Mouse (Mus musculus) c-Kit-negative CD71-positive TER-119-positive erythroid progenitor cells, embryonic 14.5 days (primary cell): ENCODE results near the gene Spag7.
A peak's percentile ranks its signal among the peaks of the same experiment; 100 is the strongest.

Experiments used
- DNase-seq: peaks from one replicate; pipeline ENCODE4 v3.0.0-alpha.2; 2013; ENCODE audit warnings: low read depth, low spot score

Gene Spag7

DNA sequence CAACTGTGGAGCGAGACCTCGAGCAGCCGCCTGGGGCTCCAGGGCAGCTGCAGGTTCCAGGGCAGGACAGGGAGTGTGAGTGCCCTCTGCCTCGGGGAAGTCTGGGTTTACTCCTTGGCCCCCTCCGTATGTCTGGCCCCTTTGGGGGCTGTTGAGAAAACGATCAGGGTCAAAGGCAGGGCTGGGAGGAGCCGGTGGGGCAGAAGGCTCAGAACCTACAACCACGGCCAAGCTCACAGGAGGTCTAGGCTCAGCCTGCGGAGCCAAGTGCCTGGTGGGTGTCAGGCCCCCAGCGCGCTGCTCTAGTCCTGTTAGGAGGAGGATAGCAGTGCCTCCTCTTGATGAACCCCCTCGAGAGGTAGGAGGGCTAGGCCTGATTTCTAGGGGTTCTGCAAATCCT is 12.0 kb upstream of the Spag7 start:
- no peak for DNase-seq

DNA sequence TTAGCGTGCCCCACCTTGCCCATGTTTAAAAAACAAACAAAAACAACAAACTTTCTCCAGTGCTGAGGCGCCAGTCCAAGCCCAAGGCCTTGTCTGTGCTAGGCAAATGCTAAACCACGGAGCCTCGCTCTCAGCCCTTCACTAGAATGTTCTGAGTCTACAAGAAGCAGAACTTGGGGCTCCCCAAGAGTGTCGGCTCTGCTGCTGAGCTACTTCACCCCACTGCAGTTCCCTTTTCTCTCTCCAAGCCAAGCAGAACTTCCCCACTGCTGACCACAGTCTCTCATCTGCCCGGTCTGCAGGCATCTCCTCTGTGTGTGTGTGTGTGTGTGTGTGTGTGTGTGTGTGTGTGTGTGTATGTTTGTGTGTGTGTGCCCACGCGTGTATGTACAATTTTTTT is 10.7 kb upstream of the Spag7 start:
- no peak for DNase-seq

DNA sequence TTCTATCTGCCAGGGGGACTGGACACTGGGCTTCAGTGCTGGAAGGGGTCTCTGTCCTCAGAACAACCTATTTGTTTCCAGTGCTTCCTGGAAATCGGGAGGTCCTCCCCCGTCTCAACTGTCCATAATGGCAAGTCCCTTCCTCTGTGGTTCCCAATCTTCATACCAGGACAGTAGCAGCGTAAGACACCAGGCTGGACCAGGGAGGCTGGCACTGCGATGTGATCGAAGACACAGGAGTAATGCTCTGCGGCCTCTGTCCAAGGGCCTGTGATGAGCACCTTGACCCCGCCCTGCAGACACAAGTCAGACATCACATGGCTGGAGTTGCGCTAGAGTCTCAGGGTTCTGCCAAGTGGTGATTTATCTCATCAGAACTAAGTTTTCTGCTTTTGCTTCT is 10.1 kb upstream of the Spag7 start:
- DNase-seq: no peak

DNA sequence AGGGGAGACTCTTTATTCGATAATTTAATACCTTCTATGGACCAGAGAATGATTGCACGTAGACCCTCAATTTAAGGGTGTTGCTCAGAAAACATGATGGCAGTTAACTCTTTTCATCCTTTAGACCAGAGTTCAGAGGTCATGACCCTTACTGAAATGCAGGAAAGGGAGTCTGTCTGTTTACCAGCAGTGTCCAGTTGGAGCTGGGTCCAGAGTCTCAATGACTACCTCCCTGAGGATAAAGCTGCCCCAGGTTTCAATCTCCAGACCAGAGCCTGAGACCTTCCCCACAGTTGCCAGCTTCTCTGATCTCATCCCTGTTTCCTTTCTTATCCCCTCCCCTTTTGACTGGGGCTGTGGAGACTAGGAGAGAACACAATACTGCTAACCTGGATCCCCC is 9.4 kb upstream of the Spag7 start:
- DNase-seq: no peak

DNA sequence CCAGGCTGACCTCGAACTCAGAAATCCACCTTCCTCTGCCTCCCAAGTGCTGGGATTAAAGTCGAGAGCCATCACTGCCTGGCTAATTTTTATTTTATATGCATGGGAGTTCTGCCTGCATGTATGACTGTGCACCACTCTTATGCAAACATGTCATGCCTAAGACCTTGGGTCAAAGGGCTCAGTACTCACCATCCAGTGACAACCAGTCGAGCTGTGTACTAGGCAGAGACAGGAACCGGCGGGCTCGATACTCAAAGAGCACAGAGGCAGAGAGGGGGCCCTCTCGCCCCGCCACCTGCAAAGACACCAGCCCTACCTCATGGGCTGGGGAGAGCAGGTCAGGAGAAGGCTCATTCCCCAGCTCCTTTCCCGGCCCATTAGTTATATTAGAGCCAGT is 8.9 kb upstream of the Spag7 start:
- DNase-seq: no peak

DNA sequence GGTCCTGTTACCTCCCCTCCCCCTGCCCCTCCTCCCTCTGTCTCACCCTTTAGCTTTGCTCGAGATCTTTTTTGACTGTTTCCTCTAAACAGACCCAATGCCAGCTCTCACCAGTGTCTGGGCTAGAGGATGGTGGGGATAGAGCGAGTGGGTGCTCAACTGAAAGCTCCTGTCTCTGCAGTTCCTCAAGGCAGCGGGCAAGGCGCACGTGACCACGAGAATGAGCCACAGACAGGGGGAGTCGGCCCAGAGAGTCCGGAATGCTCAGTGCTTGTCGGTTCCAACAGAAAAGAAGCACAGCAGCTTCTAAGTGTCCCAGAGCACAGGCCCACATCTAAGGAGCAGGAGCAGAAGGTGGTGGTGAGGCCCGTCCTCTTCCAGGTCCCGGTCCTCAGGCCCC is 5.3 kb upstream of the Spag7 start:
- no peak for DNase-seq

DNA sequence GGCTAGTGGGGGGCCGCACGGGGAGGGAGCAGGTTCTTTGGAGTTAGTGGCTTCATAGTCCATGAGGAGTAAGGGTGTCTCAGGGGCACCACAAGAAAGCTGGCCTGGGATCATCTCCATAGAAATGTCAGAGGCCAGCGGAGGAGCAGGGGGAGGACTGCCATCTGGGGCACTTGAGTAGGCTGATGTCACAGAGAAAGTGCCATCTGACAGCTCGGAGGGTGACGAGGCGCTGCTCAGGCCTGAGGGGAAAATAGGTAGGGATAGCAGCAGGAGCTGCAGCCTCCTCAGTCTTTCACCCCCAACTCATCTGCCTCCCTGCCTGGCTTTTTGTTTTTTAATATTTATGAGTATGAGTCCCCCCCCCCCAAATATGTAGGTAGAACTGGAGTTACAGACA is 4.8 kb upstream of the Spag7 start:
- DNase-seq: no peak

DNA sequence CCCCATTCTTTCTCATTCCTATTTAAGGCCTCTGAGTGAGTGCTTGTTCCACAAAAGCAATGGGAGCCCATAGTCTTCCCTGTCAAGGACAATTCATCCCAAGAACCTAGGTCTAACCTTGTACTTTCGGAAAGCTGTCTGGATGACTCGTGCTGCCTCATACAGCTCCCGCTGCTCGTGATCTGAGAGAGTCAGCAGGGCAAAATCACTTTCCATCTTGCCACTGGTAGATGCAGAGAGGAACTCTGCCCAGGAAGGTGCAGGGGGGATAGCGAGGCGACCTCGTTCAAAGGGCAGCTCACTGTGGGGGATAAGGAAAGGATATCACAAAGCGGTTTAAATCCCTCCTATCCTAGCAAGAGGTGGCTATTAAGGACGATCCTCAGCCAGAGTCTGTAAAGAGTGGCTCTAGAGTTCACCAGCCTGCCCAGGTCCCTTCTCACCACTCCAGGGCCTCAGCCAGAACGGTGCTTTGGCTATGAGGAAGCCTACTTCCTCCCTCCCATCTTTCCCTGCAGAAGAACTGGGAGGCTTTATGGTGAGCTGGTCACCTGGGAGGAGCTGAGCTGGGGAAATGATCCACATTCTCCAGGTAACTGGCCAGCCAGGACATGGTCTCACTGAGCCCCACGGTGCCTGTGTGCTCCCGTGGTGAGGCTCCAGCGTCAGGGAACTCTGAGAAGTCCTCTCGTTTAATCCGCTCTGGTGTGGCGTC is 2.3 kb upstream of the Spag7 start:
- DNase-seq: no peak

DNA sequence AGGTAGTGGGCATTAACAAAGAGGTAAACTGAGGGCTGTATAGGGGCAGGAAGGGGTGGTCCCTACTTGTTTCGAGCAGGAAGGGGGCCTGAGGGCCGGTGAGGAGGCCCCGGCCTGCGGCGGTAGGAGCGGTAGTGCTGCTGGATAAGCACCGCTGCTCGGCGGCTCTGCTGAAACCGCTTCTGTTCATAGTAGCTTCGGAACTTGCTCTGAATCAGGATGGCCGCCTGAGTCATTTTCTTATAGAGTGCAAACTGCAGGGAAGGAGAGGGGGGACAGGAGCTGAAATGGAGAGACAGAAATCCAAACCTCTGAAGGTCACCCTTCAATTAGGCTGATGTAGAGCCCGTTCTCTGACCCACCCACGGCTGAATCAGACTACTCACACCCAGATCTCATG is 1.3 kb upstream of the Spag7 start:
- DNase-seq: no peak

DNA sequence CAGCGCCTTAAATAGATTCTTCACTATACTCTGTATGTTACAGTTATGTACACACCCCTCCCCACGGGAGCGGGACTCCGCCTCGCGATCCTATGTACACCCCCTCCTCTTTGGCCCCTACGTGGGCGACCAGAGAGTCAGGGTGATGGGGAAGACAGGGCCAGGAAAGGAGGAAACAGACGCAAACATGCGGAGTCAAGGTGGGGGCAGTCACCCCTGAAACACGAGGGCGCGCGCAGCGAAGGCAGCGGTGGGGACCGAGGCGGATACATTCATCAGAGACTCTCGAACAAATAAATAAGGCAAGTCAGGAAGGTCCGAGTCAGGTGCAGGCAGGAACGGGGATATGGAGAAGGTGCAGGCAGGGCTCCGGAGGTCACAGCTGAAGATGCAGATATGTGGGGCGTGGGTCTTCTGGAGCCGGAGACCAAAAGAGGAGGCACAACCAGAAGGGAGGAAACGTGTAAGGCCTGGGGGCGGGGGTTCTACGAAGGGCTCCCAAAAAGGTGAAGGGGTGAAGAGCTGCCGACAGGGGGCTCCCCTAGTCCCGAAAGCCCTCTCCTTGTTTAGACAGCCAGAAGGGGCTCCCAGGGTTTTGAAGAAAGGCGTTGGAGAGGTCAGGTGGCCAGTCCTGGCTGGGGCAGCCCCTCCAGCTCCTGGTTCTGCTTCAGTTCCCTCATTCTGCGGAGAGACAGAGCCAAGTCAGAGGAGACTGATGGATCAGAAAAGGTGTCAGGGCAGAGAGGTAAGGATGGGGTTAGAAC is 548 bp upstream of the Spag7 start:
- peak; percentile 43 for DNase-seq

DNA sequence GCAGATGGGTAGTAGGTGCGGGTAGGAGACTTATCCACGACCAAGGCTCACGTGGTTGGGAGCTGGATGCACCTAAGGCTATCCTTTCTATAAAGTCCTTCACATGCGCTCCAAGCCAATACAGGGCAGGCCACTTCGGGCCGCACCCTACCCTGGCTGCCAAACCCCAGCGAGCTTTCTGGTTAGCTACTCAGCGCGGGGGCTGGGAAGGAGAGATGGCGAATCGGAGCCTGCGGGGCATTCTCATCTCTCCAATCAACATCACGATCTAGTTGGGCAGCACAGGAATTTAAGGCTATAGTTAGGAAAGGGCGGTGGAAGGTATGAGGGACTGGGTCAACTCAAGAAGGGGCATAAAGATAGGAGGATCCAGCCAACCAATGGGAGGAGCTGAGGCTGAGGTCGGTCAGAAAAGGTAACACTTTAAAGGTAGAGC is 863 bp downstream of the Spag7 start:
- no peak for DNase-seq

DNA sequence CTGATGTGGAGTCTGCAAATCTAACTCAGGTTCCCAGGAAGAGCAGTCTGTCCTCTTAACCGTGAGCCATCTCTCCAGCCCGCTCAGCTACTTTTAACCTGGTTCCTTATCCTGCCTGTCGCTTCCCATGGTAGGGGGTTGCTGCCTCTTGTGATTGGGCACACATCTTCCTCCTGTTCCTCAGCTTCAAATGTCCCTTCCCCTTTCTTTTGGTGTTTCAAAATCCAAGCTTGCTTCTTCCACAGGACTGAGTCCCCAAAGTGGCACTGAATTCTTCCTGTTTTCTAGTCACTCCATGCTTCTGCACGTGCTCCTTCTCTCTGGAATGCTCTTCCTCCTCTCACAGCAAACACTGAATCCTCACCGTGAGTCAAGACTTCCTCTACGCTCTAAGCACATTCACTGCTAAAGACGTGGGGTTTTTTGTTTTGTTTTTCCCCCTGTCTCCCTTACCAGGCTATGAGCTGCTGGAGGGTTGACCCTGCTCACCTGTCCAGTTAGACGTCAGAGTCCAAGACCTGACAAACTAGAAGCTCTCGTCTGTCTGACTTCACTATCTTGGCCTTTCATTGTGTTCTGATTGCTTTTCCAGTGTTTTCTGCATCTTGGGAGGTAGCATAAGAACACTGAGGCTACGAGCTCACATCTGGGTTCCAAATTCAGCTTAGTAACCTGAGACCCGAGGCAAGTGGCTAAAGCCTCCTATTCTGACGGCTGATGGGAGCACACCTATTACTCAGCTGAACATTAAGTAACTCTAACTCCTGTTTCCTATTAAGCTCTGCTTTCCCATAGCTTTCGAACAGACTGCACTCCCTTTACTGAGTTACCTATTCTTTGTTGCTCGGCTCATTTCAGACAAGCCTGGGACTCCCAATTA is 1.7 kb downstream of the Spag7 start:
- DNase-seq: no peak

DNA sequence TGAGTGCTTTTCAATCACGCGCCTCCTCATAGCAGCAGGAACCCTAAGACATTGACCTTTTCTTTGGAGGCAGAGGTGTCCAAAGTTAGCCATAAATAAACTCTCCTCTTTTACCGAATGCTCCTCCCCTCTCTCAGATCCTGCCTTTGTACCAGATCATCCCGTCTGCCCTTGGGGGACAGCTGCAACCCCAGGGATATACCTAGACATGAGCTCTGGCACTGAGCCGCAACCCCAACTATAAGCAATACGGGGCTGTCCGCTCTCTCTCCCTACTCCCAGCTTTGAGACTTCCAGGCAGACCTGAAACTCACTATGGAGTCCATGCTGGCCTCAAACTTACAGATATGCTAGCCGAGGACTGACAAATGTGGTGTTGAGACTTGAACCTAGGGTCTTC is 2.5 kb downstream of the Spag7 start:
- no peak for DNase-seq

DNA sequence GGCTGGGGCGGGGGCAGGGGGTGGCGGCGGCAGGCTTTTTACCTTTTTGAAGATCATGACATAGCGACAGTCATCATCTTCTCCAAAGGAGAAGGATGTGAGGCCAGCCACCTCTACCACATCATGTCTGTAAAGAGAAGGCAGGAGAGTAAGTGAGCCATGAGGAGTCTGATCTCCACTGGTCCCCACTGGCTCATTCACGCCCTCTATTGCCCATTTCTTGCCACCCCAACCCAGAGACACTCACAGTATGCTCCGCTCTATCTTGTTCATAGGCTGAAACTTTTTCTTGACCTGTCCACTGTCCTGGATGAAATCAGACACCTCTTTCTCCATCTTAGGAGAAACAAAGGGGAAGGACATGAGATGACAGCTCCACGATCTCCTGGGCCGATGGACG is 4.5 kb downstream of the Spag7 start:
- DNase-seq: no peak

DNA sequence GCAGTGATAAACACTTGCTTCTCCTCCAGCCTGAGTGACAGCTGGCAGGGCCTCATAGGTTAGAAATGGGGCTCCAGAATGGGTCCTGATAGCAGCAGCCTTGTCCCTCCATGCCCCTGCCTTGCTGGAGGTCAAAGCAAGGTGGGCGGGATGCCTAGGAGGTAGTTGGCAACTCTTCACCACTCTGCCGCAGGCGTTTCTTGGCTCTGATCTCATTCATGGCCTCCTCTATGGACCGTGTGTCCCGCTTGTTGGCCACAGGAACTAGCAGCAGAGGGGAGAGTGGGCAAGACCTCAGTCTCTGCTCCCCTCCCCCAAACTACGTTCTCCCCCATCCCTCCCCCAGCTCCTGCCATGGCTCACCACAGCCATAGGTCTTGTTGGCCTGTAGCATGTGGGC is 5.3 kb downstream of the Spag7 start:
- no peak for DNase-seq

DNA sequence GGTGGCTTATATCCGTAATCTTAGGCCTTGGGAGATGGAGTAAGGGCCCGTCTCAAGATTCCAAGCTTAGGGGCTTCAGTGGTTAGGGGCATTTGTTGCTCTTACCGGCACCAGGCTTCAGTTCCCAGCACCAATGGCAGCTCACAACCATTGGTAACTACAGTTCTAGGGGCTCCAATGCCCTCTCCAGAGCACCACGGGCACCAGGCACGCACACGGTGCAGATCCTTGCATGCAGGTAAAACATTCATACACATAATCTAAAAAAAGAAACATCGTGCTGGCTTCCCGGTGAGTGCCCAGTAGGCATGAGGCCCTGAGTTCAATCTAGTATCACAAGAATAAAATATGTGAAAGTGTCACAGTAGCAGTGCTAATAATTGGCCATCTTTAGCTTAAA is 6.1 kb downstream of the Spag7 start:
- no peak for DNase-seq

DNA sequence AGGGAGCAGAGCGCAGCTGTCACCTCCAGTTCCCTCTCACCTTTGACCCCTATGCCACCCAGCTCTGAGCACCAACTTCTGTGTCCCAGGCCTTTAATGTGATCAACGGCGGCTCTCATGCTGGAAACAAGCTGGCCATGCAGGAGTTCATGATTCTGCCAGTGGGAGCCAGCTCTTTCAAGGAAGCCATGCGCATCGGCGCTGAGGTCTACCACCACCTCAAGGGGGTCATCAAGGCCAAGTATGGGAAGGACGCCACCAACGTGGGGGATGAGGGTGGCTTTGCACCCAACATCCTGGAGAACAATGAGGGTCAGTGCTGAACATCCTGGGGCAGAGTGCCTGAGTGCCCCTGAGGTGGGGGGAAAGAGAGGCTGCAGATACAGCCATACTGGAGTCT is 8.6 kb downstream of the Spag7 start:
- no peak for DNase-seq

DNA sequence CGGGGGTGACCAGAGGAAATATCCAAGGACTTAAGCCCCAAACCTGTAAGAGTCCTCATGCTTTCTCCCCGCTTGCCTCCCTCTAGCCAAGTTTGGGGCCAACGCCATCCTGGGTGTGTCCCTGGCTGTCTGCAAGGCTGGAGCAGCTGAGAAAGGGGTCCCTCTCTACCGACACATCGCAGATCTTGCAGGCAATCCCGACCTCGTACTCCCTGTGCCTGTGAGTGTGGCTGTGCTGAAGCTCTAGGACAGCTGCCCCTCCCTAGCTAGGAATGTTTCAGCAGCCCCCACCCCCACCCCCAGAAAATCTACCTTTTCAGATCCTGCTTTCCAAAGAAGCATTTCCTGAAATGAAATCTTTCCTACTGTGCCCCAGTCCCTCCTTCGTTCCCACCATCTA is 10.3 kb downstream of the Spag7 start:
- DNase-seq: no peak

DNA sequence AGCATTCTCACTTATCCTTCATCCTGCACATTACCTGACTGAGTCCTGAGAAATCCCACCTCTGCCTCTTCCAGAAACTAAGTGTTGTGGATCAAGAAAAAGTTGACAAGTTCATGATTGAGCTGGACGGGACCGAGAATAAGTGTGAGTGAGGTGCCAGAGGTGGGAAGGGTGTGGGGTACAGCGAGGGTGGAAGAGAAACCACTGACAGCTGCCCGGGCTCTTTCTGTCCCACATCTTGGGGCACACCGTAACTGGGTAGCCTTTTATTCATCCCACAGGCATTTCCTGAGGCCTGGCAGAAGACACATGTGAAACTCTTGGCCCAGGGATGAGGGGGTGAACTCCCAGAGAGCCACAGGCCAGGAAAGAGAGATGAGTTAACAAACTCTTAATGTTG is 10.7 kb downstream of the Spag7 start:
- DNase-seq: no peak

DNA sequence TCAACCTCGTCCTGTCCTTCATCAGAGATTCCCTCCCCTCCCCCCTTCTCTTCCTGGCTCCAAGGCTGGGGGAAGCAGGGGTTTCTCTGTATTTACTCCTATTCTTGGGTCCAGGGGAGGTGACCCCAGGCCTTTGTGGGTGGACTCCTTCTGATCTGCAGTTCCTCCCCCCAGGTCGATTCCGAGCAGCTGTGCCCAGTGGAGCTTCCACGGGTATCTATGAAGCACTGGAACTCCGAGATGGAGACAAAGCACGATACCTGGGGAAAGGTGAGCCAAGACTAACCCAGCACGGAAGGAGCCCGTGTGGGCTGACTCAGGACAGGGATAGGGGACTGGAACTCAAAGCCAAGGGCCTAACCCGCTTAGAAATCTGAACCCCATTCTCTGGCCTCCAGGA is 11.2 kb downstream of the Spag7 start:
- DNase-seq: no peak

DNA sequence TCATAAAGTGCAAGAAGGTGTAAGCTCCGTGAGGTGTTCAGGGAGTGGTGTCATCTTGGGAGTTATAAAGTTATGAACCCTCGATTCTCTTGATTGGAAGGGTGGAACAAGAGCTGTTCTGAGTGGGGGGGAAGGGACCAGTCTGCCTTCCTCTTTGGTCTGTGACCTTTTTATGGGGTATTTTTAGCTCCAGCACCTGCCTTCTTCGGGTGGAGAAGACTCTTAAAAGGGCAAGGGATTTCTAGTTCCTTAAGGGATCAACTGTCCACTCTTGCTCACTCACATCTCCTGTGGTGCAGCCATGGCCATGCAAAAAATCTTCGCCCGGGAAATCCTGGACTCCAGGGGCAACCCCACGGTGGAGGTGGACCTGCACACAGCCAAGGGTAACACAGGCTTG is 11.6 kb downstream of the Spag7 start:
- no peak for DNase-seq

DNA sequence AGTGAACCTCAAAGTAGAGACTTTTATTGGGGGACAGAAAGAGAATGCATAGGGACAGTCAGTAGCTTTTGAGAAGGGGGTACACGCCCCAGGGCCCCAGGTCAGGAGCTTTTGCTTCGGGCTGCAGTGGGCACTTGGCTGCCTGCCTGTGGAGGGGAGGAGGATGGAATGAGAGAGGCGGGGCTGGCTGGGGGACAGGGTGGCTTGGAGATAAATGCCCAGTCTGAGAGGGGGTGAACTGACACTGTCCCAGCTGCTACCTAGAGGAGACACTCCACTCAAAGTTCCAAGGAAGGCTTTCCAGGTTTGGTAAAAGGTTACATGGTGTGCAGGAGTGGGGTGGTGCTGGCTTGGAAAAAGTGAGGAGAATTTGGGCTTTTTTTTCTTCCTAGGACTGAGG is 12.3 kb downstream of the Spag7 start, which contains the start of gene Eno3:
Eno3 (plus strand) TSS at position 239 of the 400 bp plus-strand sequence.
- DNase-seq: no peak
